Mouse (Mus musculus): ENCODE data around the gene Hus1.
A peak's percentile ranks its signal among the peaks of the same experiment; 100 is the strongest.

The Hus1 gene

DNA sequence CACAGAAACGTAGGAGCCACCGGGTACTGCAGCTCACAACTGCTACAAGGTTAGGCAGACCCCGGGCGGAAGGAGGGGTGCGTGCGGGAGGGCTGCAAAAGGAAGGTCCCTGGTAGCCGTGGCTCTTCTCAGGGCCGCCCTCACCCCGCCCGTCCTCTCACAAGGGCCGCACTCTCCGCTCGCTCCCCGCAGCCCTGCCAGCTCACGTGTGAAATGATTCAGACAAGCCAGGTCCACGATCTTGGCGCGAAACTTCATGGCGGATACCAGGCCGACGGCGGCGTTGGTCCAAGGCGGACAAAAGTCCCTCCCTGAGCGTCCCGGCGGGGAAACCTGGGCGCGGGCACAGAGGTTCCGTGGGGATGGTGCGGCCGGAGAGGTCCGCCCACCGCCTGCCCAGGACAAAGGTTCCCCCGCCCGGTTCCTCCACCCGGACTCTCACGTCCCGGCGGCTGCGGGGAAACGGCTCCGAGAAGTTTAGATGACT, at the start of gene Hus1:
Hus1 (minus strand) TSS at position 339 of the 487 bp plus-strand sequence.
- peak; percentile 93 for DNase-seq

DNA sequence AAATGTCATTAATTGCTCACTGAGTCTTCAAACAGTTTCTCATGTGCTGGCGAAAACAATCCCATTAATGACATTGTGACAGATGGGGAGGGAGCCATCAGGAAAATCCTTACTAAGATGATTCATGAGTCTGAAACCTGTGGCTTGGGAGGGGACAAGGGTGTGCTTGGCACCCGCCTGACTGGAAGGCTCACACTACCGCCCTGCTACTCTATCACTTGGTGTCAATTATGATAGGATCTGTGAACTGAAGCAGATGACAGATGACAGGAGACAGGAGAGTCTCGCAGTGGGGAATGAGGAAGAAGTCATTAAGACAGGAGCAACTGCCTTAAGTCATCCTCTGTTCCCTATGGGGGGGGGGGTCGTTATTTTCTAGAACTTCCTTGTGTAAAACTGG, 49.5 kb upstream of the Hus1 start:
- DNase-seq: no peak

DNA sequence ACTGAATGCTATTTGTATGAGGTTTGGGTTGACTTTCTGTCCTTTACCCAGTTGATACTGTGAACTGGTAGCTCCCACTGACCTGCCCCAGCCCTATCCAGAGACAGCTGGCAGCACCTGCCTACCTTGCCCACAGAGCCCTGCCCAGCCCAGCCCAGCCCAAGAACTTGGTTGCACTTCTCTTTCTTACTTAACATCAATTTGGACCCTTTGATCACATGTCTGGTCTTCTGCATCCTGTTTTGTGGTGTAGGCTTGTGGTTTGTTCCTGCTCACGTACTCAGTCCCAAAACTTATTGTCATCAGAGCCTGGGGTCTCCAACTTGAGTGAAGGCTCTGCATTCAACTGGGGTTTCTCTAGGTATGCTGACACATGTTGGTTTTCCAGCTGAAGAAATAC, 49.0 kb upstream of the Hus1 start:
- no peak for DNase-seq

DNA sequence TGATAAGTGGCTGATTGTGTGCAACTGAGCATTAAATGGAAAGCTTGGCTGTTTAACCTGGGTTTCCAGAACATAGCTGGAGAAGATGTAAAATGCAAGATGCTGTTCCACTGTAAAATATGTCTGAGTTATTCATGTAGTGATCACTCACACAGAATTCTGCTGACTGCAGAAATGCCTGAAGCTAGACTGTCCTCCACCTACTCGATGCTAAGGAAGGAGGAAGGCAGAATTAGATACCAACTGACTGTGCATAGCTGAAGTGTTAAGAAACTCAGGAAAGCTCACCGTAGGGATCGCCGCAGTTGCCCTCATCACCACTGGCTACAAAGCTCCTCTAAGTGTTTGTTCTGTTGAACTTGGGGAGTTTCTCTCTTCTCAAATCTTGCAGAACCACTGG, 46.7 kb upstream of the Hus1 start:
- no peak for DNase-seq

DNA sequence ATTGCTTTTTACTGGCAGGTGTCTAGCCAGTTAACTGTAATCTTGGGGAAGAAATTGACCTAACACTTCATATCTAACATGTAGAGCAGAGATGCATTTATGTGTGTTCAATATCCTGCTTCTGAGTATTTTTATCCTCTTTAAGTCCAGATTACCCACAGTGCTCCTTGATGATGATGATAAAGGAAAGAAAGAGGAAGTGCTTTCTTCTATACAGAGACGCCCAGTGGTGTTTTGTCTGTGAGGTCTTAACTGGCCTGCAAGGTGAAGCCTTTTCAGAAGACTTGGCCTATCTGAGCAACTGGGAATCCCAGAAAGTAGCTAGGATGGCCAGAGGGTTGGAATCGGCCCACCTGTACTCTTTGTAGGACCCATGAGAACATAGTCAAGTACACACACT, 45.9 kb upstream of the Hus1 start:
- no peak for DNase-seq

DNA sequence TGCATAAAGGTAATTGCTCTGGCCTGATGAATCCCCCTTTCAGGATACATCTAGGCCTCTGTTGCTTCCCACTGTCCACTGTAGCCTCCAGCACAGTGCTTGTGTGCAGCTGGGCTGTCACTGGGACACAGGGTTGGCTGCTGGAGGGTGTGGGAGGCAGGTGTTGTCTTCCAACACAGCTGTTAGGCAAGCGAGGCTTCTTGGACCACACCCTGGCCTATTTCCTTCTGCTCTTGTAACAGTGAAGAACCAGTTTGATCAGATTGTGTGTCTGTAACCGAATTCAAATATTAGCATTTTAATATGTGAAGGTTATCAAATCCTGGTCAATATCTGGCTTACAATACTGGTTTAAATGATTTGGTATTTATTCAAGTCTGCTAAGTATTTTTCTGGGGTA, 40.9 kb upstream of the Hus1 start:
- no peak for DNase-seq

DNA sequence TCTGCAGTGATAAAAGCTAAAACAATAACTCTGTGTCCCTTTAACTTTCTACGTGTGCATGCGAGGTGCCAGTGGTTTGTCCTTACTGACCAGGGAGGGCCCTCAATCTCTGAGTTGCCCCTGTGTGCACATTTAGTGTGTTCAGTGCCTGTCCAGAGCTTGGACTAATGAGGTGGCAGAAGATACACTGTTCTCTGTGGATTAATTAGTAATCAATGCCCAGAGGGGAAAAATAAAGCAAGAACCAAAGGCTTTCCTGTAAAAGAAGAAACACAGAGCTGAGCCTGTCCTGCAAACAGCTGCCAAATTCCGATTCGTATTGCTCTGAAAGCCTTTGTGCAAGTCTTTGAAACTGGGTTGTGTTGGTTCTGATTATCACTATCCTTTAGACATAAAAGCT, 39.2 kb upstream of the Hus1 start:
- DNase-seq: peak; percentile 12

DNA sequence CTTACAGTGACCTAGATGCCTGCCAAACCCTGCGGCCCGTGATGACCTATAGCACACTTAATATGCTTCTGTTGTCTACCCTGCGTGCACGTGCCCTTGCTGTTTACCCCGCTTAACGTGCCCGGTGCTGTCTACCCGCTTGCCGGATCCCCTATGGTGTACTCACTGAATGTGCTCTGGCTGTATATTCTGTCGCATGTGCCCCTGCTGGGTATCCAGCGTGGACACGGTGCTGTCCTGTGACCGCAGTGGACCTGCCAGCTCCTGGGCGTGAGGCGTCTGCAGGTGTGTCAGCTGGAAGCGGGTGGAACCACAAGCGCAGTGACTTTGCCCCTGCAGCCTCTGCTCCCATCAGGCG, 37.7 kb upstream of the Hus1 start, which contains the start of gene Sun3:
Sun3 (minus strand) TSS at position 289 of the 358 bp plus-strand sequence.
- DNase-seq: no peak

DNA sequence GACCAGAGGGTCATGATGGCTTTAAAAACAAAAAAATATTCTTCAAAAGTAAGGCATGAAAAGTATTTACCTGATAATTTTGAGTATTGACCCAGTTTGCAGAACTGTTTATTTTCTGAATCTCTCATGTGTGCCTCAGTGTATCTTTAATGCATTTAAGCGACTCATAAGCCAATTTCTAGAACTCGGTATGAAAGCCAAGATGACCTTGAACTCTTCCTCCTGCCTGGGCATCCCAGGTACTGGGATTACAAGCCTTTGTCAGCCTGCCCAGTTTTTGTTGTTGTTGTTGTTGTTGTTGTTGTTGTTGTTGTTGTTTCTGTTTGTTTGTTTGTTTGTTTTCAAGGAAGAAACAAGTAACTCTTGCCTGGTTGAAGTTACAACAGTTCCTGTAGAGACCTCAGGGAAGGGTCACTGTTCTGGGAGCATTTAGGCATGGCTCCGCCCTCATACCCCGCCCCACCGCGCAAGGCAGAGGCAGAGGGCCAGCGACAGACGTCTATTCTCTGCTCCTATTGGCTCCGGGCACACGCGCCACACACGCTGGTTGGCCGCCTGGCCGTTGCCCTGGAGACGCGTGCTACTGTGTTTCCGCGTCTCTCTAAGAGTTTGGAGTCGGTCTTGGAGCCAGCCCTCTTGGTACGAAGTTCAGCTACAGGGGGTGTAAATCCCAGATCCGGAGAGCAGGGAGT, 37.2 kb upstream of the Hus1 start, which contains the start of gene Gm11992:
Gm11992 (plus strand) TSS at position 584 of the 692 bp plus-strand sequence.
- peak; percentile 95 for DNase-seq

DNA sequence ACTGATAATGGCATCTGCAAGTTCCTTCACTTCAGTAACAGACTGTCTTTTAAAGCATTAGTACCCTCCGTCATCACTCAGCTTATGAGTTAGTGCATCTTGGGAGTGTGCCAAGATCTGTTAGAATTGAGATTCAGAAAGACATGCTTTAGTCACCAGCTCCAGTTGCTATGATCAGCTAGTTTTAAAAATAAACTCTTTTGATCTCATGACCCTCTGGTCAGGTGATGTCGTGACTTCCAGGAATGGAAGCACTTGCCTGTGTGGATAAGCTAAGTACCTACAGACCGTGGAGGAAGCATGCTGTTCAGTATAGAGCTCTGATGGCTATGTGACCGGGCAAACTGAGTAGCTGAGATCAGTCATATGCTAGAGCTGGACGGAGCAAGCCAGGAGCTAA, 36.1 kb upstream of the Hus1 start:
- peak; percentile 44 for DNase-seq

DNA sequence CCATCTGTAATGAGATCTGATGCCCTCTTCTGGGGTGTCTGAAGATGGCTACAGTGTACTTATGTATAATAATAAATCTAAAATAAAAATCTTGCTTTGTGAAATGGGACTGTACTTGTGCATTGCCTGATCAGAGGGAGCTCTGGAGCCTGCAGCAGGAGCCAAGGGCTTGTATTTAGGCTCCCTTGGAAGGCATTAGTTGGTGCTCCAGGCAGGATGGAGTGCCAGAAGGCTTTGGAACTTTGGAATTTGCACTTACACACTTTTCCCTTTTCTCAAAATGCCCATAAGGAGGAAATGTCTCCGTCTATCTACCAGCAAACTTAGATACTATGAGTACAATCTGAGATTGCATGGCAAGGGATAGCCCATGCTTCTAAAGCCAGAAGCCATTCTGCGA, 35.6 kb upstream of the Hus1 start:
- no peak for DNase-seq

DNA sequence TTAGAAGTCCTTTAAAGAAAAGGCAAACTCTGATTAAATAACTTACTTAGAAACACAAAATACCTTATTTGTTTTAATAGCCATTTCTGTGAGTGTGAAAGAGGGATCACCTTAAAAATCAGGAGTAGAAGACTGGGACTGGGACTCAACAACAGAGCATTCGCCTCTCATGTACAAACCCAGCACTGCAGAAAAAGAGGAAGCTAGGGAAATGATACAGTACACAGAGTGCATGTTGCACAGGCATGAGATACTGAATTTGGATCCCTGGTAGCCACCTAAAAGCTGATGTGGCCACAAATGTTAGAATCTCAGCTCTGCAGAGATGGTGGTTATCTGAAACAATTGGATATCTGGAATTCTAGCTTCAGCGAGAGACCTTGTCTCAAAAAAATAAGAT, 20.5 kb upstream of the Hus1 start:
- DNase-seq: no peak

DNA sequence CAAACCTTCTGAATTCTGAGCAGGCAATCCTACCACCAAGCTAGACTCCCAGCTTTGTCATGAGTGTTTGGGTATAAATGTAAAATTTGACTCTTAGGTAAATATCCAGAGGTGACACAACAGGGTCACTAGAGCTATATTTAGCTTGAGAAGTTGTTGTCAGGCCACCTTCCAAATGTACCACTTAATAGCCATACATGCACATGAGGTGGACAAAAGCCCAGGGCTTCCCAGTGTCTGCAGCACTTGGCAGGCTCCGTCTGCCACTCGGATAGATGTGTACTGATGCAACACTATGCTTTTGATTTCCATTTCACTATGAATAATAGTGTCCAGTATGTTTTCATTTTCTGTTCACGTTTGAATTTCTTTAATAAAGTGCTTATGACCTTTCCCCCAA, 14.2 kb upstream of the Hus1 start:
- no peak for DNase-seq

DNA sequence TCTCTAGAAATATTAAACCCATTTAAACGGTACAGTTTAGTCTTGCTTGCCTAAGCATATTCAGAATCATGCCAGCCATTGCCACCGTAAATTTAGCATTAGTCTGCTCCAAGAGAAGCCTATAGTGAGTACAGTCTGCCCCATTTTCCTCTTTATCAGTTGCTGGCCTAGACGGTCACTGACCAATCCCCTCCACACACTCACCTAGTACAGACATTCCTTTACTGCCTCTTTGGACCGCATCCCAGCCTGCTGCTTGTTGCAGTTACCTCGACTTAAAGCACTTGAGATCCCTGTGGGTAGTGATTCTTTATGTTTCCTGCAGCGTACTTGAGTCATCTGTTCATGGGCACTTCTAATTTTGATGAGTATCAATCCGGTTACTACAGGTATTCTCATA, 13.8 kb upstream of the Hus1 start:
- DNase-seq: no peak

DNA sequence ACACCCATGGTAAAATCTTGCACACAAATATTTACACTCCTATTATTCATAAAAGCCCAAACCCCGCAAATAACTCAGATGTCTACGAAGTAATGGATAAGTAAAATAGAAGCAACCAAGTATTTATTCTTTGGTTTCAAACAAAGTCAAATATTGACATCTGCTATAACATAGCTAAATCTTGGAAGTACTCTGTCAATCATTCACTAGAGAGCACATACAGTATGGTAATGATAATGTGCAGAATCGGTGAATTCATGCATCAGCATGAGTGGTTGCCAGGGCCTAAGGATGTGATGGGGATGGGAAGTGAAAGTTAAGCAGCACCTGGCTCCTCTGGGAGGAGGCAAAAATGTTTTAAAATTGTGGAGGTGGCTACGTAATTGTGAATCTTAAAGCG, 9.2 kb upstream of the Hus1 start:
- DNase-seq: no peak

DNA sequence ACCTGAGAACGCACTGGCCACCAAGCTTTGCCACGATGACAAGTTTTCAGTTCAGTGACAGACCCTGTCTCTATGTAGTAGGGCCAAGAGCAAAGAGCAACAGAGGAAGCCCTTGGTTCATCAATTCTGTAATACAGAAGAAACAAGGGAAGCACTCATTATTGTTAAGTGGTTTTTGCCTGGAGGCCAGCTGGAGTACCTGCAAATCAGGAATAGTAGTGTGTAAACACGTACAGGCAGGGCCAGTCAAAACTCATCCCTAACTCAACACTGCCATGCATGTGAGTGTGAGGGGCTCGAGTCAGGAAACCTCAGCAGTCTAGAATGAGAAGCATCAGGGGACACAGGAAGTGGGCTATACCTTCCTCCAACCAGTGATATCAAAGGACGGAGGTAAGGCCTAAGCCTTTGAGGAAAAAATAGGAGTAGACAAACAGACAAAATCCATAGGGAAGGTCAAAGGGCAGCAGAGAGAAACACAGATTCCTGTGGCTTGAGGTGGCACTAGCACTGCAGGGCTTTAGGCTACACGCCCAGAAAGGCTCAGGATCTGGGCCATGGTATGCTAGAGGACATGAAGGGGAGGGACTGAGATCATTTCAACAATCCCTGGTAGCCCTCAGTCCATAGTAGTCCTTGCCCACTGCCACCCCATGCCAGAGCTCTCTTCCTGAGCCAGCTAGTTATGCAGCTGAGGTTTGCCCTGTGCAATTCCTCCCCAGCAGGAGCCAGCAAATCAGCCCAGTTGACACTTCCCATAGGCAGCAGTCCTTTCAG, 7.7 kb upstream of the Hus1 start:
- no peak for DNase-seq

DNA sequence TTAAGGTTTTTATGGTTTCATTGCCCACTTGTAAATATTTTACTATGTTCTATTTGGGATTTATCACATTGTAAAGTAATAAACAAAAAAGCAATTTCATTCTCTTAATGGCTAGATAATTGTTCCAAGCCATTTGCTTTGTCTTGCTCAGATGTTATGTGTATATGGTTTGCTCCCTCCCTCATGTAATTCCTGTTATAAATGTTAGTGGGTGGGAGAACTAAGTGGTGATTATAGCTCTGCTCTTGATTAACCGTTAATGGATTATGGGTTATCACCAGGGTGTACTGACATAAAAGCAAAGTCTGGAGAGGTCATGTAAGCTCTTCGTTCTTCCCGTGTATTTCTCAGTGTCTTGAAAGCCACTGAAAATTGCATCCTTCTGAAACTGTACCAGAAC, 3.7 kb upstream of the Hus1 start:
- no peak for DNase-seq

DNA sequence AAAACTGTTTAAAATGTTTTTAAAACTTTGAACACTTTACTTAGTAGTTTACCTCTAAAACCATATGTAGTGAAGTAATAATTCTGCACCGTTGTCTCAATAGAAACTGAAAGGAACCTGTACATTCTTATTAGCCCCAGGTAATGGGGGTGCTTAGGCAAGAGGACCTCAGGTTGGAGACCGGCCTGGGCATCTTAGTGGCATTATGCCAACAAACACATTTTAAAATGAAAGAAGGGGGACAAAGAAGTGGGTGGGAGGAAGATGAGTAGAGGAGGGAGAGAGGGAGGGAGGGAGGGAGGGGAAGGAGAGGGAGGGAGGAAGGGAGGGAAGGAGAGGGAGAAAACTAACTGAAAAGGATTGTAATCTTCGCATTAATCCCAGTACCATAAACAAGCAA, 357 bp upstream of the Hus1 start:
- no peak for DNase-seq

DNA sequence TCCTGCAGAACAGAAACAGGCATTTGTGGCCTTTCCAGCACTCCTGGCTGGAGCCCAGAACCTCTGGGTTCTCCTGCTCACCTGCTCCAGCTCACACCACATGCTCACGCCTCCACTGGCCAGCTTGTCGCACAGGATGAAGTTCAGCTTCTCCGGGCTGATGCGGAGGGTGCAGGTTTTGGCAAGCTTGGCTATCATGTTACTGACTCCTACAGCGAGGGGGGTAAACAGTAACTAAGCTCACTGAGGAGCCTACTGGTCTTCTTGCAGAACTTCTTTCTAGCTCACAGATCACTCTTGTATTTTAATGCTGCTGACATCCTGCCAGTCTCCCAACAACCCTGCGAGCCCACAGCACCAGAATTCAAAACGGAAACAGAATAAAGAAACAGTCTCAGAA, 575 bp downstream of the Hus1 start:
- peak; percentile 79 for DNase-seq

DNA sequence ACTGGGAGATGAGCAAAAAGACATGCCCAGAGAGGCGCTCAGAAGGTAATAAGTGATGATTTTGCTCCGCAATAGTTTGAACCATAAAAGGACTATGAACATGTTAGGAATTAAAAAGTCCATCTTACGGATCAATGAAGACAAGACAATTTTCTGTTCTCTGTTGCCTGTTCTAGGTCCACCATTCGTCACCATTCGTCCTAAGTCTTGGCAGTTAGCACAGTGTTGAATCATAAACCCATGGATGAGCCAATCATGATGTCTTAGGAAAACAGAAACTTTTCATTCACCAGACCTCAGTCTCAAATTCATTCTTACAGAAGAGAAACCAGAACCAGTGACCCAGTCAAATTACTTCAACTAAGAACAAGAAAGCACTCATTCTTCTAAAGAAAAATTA, 2.2 kb downstream of the Hus1 start:
- DNase-seq: no peak

DNA sequence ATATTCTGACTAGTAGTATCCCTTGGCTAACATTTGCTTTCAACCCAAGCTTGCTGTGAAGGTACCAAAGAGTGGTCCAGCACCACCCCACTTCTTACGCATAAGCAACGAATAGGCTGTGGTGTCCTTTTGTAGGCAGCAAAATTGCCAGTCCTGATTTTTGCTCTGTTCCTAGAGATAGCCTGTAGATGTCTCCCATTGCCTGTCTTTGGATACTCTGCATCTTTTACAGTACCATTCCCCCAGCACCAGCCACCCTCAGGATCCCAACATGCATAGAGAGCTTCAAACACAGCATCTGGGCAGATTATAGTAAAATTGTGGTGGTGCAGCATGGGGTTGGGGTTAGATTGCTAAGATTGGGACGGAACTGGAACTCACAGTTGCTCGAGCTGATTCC, 22.9 kb downstream of the Hus1 start:
- DNase-seq: no peak

DNA sequence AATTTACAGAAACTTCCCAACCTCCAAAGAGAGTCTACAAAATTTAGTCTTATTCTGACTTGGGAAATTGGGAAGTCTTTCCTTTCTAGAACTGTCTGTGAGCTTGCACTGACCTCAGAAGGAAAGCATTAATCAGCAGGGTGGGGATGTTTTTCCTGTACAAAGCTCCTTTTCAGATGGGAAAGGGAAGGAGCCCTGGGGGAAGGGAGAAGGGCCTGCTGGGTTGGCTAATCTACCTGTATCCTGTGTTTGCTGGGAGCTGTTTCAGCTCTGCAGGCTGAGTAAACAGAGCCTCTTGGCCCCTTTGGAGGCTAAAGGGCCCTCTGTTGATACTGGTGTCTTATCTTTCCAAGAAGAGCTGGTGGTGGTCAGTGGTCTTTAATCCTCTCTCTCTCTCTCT, 24.9 kb downstream of the Hus1 start:
- peak; percentile 63 for DNase-seq

DNA sequence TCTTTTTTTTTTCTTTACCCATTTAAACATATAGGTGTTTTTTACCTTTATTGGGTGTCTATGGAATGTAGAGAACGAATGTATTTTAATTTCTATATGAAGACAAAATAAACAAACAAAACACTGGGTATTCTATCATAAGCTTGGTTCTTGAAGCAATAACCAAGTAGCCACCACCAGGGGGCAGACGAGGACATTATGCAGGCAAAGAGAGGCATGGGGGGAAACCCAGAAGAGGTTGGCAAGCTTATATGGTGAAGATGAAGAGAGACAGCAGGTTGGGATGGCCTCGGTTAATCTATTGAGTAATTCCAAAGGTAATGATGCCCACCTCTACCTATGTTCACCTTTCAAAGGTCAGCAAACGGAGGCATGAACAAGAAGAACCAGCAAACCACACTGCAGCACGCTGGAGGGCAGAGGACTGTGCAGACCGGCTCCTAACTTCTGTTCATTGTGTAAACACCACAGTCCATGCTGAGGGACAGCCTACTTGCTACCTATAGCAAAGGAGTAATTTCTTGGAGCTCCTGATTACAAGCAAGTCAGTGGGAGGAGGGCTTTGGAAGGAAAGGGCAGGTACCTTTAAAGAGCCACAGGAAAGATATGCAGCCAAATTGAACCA, 27.6 kb downstream of the Hus1 start:
- DNase-seq: peak; percentile 77

DNA sequence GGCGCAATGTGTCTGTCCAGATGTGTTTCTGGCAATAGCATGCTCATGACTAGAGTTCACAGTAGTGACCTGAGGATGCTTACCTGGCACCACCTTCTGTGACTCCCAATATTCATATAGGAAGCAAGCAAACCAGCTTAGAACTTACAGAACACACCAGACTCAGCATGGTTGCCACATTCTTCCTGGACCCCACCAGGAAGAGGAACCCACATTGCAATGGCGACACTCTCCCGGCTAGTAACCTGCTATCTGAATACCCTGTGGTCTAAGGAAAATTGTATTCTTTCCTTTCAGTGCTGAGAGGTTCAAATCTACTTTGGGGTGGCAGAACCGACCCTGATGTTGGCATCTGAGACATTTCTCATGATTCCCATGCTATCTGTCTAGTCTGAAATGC, 32.8 kb downstream of the Hus1 start:
- DNase-seq: no peak

Data from kidney, postnatal 14 days (tissue).